Comparison of ENCODE assay signal across 8 mouse cellular contexts in genomic region chr8:108715416-108715948, GRCm38 (mm10).
DNase-seq lines count a peak whose midpoint lies in the region; ATAC-seq and TF ChIP-seq lines count a peak whose summit lies in the region.

No protein-coding gene starts in this region.

- H3K4me3 ChIP-seq in heart, embryonic 10.5 days: peak overlapping the region; percentile 91
- H3K4me3 ChIP-seq in E14TG2a.4 (replicated peaks; ENCODE audit: low read length): peak overlapping the region; percentile 88
- peak overlapping the region; percentile 61 for H3K4me3 ChIP-seq in forebrain, postnatal 0 days (ENCODE audit: low read depth, low read length)
- H3K4me3 ChIP-seq in liver, postnatal 0 days (ENCODE audit: low read depth, low read length): peak overlapping the region; percentile 69

- no peak for DNase-seq in heart, embryonic 10.5 days (ENCODE audit: low spot score)
- DNase-seq in heart, adult 9 months (ENCODE audit: low spot score in 2 of 2): no peak
- no peak for DNase-seq in forebrain, postnatal 0 days
- no peak for DNase-seq in liver, postnatal 0 days
- DNase-seq in thymus, postnatal 25 days: no peak
- no peak for DNase-seq in thymus, postnatal 10 days (ENCODE audit: low spot score in 2 of 2)

- peaks cover 93% of the 10 kb centered on the region for H3K4me1 ChIP-seq in heart, embryonic 10.5 days
- peaks cover 87% of the 10 kb centered on the region for H3K4me1 ChIP-seq in E14TG2a.4 (replicated peaks; ENCODE audit: low read depth, low read length)
- no peaks in the 10 kb centered on the region for H3K4me1 ChIP-seq in forebrain, postnatal 0 days (ENCODE audit: insufficient read depth)
- H3K4me1 ChIP-seq in liver, postnatal 0 days (ENCODE audit: insufficient read depth): peaks cover 29% of the 10 kb centered on the region

- no peaks in the 10 kb centered on the region for H3K9me3 ChIP-seq in heart, embryonic 10.5 days
- H3K9me3 ChIP-seq in E14TG2a.4 (ENCODE audit: low read length): no peaks in the 10 kb centered on the region
- H3K9me3 ChIP-seq in forebrain, postnatal 0 days (ENCODE audit: low read length): no peaks in the 10 kb centered on the region
- no peaks in the 10 kb centered on the region for H3K9me3 ChIP-seq in liver, postnatal 0 days (ENCODE audit: low read length)

- H3K36me3 ChIP-seq in heart, embryonic 10.5 days: no peaks in the 10 kb centered on the region
- no peaks in the 10 kb centered on the region for H3K36me3 ChIP-seq in E14TG2a.4 (ENCODE audit: insufficient read depth, low read length)
- H3K36me3 ChIP-seq in forebrain, postnatal 0 days (ENCODE audit: insufficient read depth): no peaks in the 10 kb centered on the region
- H3K36me3 ChIP-seq in liver, postnatal 0 days (replicated peaks; ENCODE audit: insufficient read depth, low read length): no peaks in the 10 kb centered on the region

- ATAC-seq in forebrain, postnatal 0 days: no peak
- no peak for ATAC-seq in liver, postnatal 0 days
- ATAC-seq in cerebellum, adult (ENCODE audit: insufficient number of reproducible peaks, low FRiP score, low TSS enrichment): no peak

- peak overlapping the region; percentile 94 for H3K4me2 ChIP-seq in forebrain, postnatal 0 days (ENCODE audit: low read depth)
- H3K4me2 ChIP-seq in liver, postnatal 0 days (ENCODE audit: low read depth, low read length): peak overlapping the region; percentile 77

- no peak for TF ChIP-seq CTCF in E14TG2a.4 (conservative IDR thresholded peaks at IDR 0.05; ENCODE audit: low read length)
- TF ChIP-seq CTCF in forebrain, postnatal 0 days (IDR thresholded peaks at IDR 0.05; ENCODE audit: low read depth): no peak
- no peak for TF ChIP-seq CTCF in liver, postnatal 0 days (IDR thresholded peaks at IDR 0.05; ENCODE audit: low read depth)

- no peak for TF ChIP-seq EP300 in liver, postnatal 0 days (IDR thresholded peaks at IDR 0.05; ENCODE audit: low read depth)

- peak overlapping the region; percentile 67 for H3K9ac ChIP-seq in forebrain, postnatal 0 days
- peak overlapping the region; percentile 70 for H3K9ac ChIP-seq in liver, postnatal 0 days (replicated peaks)

- WGBS in heart, embryonic 10.5 days: 10% methylated on average over 11 of the region's 11 CpGs
- WGBS in forebrain, postnatal 0 days: 23% methylated on average over 11 of the region's 11 CpGs
- WGBS in liver, postnatal 0 days (ENCODE audit: insufficient replicate concordance): 15% methylated on average over 11 of the region's 11 CpGs

- no peaks in the 10 kb centered on the region for H3K27me3 ChIP-seq in heart, embryonic 10.5 days (ENCODE audit: insufficient read depth, poor library complexity, severe bottlenecking)
- peaks cover 77% of the 10 kb centered on the region for H3K27me3 ChIP-seq in E14TG2a.4 (ENCODE audit: insufficient read depth, low read length)
- H3K27me3 ChIP-seq in forebrain, postnatal 0 days (ENCODE audit: insufficient read depth, low read length): peaks cover 7% of the 10 kb centered on the region; the same call in 1 of the 2 replicates
- 0 out of 2 replicates have a peak, but pooled peaks cover 3% of the 10 kb centered on the region for H3K27me3 ChIP-seq in liver, postnatal 0 days (ENCODE audit: insufficient read depth, low read length)

- peak overlapping the region; percentile 97 for H3K27ac ChIP-seq in heart, embryonic 10.5 days
- peak overlapping the region; percentile 77; the same call in 1 of the 2 replicates for H3K27ac ChIP-seq in forebrain, postnatal 0 days (ENCODE audit: low read depth, low read length)
- H3K27ac ChIP-seq in liver, postnatal 0 days (ENCODE audit: low read depth): peak overlapping the region; percentile 69
